Mouse (Mus musculus) cerebellum, postnatal 10 days (tissue): Measurements from ENCODE around the gene Phlpp2.
A peak's percentile ranks its signal among the peaks of the same experiment; 100 is the strongest.

Source experiments
- DNase-seq, 2 experiments: peaks; one replicate each; pipeline ENCODE4 v3.0.0; 2021; ENCODE audit warnings: mixed read lengths in 2 of 2

The Phlpp2 gene

DNA sequence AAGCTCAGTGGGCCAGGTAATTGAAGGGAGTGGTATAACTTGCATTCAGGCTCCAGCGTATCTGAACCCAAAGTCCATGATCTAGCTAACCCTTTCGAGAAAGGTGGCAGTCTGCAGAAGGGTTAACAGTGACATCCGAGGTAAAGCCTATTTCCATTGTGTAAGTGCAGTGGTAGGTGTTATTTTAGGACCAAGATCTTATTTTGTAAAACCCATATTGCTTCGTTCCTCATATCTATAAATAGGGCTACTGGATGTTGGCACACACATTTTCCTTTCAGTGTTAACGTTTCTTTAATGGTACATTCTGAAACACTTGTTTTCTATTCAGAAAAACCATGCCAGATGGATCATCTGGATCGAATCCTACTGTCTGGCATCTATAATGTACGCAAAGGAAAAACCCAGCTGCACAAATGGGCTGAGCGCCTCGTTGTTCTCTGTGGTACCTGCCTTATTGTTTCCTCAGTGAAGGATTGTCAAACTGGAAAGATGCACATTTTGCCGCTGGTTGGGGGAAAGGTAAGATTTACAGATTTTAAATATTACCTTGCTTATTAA lies 35.6 kb downstream of the Phlpp2 start:
- peak; percentile 13 to 21 for DNase-seq

DNA sequence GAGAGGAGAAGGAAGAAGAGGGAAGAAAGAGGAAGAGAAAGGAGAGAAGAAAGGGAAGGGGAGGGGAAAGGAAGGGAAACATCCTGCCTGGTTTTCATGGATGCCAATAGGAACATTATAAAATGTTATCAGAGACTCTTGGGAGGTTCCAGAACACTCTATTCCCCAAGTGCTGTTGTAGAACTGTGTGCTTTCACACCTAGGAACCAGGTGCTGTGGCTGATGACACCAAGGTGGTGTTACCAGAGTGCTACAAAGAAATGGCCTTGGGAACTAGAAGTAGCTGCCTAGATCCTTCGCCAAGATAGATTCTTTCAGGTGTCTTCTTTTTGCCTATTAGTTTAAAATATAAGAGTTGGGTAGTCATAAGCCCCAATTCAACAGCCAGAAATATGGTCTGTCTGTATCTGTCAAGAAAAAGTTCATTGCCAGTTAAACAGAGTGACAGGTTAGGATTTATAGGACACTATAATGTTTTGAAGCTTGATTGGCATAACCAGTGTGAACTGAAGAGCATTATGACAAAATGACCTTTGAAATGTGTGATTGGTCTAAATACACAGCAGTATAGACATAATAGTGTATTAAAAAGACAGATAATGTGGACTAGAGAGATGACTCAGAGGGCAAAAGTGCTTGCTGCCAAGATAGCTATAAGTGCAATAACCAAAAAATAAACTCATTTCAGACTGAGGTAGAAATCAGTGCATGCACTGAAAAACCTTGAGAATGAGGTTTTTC lies 36.8 kb downstream of the Phlpp2 start:
- DNase-seq, result no peak

DNA sequence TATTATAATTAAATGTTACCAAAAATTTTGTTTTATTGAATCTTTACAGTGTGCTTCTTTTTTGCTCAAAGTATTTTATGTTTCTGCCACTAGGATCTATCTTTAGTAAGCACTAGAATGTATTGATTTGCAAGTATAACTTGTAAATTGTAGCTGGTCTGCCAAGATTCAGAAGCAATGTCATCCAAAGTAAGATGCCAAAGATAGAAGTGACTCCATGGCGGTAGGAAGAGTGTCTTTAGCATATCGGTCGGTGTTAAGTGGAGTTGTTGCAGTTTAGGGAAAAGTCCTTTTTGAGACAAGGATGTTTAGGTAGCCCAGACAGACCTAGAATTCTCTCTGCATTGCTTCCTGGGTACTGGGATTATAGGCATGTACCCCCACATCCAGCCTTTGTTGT lies 38.6 kb downstream of the Phlpp2 start:
- no peak for DNase-seq

GRCm38 (mm10) chr8:109907376-109907775 lies 39.0 kb downstream of the Phlpp2 start:
- peak; percentile 59 to 60 for DNase-seq

DNA sequence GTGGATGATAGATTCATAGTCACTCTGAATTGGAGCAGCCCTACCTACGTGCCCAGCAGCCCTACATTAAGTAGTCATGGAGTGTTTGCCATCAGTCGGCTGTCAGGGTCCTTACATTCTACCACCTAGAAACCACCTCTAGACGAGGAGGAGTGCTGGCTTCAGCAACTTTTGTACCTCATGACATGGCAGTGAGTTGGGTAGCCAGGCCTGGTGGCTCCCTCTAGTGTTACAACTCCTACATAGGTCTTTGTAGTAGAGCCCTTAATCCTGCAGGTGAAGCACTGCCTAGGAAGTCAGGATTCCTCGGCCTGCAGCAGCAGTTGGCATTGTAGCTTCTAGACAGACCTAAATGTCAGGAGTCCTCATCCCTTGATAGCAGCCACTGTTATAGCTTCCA lies 48.9 kb downstream of the Phlpp2 start:
- peak; percentile 58 to 73 for DNase-seq

DNA sequence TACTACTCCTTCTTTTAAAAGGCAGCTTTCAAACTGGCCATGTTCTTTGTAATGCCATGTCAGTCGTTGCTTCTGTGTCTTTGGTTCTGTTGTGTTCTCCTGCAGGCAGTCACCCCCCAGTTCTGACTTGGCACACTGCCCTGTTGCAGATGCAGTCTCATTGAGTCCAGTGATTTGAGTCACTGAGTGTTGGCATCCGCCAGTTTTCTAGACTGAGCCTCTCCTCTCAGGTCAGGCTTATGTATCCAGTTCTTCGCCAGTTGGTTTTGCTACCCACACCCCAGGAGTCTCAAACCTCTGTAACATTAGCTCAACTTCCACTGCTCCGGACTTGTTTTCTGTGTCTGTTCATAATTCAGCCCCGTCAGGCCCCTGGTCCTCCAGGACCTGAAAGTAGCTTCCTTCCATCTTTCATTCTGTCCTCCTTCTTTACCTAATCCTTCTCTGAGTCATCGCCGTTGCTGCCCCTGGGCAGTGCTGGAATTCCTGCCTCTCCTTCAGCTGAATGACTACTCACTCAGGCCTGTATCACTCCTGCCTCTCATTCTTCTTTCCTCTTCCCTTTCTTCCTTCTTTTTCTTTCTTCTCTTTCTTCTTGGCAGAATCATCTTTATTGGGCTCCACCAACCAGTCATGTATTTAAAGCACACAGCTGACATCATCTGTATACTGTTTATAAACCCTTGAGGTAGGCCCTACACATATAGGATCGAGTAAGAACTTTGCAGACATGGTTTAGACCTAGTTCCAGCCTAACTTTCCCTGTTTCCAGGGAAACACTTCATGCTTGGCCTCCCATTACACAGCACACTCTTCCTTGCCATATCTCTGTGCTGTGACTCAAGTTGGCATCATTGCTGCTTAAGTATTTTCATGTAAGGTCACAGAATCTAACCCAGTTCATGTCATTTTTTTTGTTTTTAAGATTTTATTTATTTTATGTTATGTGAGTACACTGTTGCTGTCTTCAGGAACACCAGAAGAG lies 52.4 kb downstream of the Phlpp2 start:
- peak; percentile 45 to 67 for DNase-seq

- peak; percentile 49 to 50 for DNase-seq
Measured at GRCm38 (mm10) chr8:109941606-109942360, 73.4 kb downstream of the Phlpp2 start.

- DNase-seq, result no peak
Measured at GRCm38 (mm10) chr8:109945153-109945632, 76.9 kb downstream of the Phlpp2 start.

GRCm38 (mm10) chr8:109945694-109946093 lies 77.4 kb downstream of the Phlpp2 start:
- no peak for DNase-seq

DNA sequence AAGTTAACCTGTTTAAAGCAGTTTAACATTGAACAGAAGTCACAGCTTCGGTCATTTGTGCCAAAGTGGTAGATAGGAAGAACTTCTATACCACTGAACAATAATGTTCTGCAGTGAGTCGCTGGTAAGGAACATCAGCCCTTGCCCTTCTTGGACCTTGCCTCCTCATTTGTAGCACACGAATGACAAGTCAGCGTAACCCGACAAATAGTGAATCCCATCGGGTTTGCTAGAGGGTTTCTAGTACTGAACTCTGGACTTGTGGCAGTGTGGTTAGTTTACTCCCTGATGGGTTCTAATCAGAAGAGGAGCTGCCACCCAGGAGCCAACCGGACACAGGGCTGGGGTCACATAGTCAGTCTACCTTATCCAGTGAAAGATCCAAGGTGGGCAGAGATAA lies 77.9 kb downstream of the Phlpp2 start:
- DNase-seq, result no peak

GRCm38 (mm10) chr8:109947447-109948284 lies 79.3 kb downstream of the Phlpp2 start:
- DNase-seq, result peak; percentile 70 to 73

DNA sequence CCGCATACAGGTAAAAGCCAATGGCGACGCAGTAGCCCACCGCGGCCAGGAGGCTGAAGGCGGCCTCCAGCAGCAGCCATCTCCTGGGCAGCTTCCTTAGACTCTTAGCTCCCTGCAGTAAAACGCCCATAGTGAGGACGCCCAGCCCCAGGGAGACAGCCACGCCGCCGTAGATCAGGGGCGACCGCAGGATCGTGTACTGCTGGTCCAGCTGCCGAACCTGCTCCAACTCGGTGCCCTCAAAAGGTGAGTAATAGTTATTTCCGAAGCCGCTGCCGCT lies 79.9 kb downstream of the Phlpp2 start:
- no peak for DNase-seq

GRCm38 (mm10) chr8:109952171-109952570 lies 83.8 kb downstream of the Phlpp2 start:
- no peak for DNase-seq

- DNase-seq, result peak in 1 of 2 experiments; percentile 50
Measured at GRCm38 (mm10) chr8:109954486-109954948, 86.2 kb downstream of the Phlpp2 start.

DNA sequence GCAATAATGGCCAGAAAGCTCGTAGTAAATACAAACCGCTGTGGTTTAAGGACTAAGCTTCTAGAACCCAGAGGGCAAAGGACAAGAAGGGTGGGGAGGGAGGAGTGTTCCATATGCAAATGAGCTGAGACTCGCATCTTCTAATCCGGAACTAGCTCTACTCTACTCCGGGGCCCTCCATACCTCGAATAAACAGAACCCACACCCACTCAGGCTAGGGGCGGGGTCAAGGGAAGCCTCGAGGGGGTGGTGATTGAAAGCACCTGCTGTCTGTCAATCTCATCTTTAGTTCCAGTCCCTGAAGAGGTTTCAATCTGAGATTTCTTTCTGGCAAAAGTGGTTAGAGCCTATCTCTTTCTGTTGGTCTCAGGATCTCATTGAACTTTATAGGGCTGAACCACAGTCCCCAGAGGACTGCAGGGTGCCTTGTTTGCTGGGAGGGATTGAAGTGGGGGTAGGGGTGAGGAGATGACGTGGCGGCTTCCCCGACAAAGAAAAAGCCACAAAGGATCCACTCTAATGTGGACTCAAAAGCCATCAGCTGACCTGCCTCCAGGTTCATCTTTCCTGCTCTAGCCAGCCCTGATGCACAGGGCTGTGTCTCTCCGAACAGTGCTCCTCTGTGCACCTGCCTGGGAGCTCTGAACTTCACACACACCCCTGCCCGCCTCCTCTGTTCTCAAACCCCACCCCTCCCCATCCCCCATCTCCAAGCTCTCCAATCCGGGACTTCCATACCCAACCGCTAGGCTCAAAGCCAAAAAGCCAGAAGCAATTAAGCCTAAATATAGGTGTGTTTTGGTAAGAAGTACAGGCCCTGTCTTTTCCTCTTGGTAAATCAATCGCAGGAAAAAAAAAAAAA lies 89.1 kb downstream of the Phlpp2 start:
- peak in 1 of 2 experiments; percentile 35 for DNase-seq

GRCm38 (mm10) chr8:109958036-109958655 lies 89.8 kb downstream of the Phlpp2 start:
- no peak for DNase-seq

DNA sequence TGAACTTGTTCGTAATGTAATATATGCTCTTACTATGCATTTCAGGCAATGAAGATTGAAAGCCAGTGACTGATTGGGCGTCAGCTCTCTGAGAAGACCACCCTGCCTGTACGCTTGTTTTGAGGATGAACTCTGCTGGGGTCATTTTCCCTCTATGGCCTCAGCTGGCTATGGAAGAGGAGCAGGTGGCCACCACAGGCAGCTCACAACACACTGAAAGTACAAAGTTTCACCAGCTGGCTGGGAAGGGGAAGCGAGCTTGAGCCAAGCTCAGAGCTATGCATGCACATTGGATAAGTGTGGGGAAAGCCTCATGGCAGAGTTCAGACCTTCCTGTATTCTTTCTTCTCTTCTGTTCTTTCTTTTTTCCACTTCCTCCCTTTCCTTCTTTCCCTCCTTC lies 90.8 kb downstream of the Phlpp2 start:
- DNase-seq, result peak in 1 of 2 experiments; percentile 43

- DNase-seq, result peak; percentile 72 to 76
Measured at GRCm38 (mm10) chr8:109961693-109962367, 93.5 kb downstream of the Phlpp2 start, which contains the start of gene Marveld3. Gene Marveld3, minus strand, starts transcription at chr8:109962203.

DNA sequence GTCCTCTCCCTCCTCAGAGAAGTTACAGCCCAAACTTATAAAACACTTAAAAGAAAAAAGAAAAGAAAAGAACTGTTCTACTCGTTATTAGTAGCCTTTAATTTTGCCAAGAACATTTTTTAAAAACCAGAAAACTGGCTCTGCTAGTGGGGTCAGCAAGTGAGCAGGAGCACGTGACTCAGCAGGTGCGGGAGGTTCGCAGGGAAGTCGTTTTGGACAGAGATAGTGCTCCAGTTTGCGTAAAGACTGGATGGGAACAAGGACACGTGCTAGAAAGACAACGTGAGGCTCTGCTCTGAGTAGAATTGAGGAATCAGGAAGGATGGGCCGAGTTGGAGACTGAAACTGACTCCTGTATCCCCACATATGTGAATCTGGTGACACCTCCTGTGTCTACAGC lies 94.6 kb downstream of the Phlpp2 start:
- DNase-seq, result no peak
